Mouse (Mus musculus) retina, postnatal 7 days (tissue): Measurements from ENCODE around the gene Cpsf4.
A peak's percentile ranks its signal among the peaks of the same experiment; 100 is the strongest.
"Not testable (repeated sequence)": the region's sequence is repeated elsewhere in the genome, so short reads cannot be mapped to it uniquely, and the experiment has no call there.

ENCODE experiments used
- DNase-seq: peaks from one replicate; pipeline ENCODE4 v3.0.0-alpha.2; 2012; ENCODE audit warnings: low read depth, low spot score

Gene Cpsf4

DNA sequence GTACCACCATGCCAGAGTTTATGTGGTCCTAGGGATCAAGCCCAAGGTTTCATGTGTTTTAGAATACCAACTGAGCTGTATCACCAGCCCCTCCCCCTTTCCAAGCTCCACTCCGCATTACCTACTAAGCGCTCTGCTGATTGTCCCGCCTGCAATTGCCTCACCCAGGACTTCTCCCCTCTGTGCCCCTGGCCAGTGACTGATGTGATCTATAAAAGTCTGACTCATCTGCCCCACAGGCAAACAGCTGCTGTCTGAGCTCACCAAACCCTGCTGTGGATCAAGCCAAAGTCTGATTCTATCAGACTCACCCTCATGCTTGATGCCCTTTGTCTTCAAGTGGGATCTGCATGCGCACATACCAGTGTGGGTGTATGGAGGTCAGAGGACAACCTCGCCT lies 55.8 kb downstream of the Cpsf4 start:
- no peak for DNase-seq

DNA sequence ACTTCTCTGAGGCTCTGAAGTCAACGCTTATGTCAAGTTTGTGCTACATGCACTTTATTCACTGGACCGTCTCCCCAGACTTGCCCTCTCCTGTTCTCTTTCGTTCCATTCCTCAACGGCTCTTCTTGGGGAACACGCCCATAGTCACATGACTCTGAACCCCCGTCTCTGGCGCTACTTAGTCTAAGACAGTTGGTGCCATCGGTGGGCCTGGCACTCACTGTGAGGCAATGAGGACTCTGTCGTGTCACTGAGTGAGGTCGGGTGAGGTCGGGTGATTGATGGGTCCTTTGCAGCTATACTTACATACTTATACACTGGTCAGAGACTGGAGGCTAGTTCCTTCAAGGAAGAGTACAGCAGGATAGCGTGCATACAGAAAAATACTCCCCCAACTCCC lies 56.4 kb downstream of the Cpsf4 start:
- DNase-seq: no peak

- no peak for DNase-seq
Observed at GRCm38 (mm10) chr5:145226453-145226852, 59.4 kb downstream of the Cpsf4 start.

GRCm38 (mm10) chr5:145229283-145229682 lies 62.3 kb downstream of the Cpsf4 start:
- DNase-seq: not testable (repeated sequence)

DNA sequence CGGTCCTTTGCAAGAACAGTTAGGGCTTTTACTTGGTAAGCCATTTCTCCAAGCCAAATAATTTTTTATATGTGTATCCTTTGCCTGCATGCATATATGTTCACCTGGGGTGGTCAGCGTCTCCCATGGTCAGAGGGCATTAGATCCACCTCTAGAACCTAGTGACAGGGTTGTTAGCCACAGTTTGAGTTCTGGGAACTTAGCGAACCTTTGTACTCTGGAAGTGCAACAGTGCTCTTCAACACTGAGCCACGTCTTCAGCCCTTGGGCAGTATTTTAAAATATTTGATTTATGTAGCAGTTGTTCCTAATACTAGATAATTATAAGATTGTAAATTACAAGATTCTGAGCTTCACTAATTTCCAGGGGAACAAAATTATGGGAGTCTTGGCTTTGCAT lies 63.6 kb downstream of the Cpsf4 start:
- DNase-seq: no peak

DNA sequence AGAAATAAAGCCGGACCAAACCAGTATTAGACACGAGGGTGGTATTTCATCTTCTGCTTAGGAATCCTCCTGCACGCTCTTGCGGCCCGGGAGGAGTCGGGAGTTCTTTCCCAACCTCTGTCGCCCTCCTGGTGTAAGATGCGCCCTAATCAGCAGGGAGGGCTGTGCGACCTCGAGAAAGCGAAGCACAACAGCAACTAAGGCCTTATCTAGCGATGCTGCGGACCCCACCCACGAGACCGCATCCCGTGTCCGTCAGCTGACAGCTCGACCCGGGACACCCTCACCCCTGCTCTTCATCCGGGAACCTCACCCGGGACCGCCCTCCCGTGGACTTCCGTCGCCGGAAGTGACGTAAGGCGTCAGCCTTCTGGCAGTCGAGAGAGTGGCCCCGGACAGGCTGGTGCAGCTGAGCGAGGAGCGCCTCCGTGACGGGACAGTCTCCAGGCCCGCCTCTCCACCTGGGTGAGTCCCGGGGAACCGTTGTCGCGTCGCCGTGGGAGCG lies 64.4 kb downstream of the Cpsf4 start, which contains the start of gene Zfp655:
Gene Zfp655, plus strand, starts transcription at position 349 of the 505 bp plus-strand sequence.
- peak; percentile 93 for DNase-seq
